Mouse (Mus musculus) MEL (cell line): Measurements from ENCODE around the gene Prrc2b. TPM values are rescaled to one million over a fixed set of nuclear protein-coding genes. Genes with fewer than 3 reads are reported as not detected.

Experiments used
- DNase-seq: peaks from one replicate; pipeline ENCODE4 v3.0.0; 2011; ENCODE audit warnings: low read depth, low spot score
- H3K27ac ChIP-seq: 2 replicates; pipeline ENCODE4 v1.5.1; 2012; ENCODE audit warnings: low read depth, mild to moderate bottlenecking, control low read depth, low read length, moderate library complexity; ENCODE audit not compliant: control insufficient read depth
- H3K27me3 ChIP-seq, 2 experiments: fragments of 150-350 bp in 1 of 2; sonication (generic) in 1 of 2; 2 replicates each; pipeline ENCODE4 v1.6.1; 2012; ENCODE audit warnings: low read length in 2 of 2, mild to moderate bottlenecking in 2 of 2, improper control_type of control experiment in 1 of 2, moderate library complexity in 1 of 2; ENCODE audit not compliant: insufficient read depth in 2 of 2, control insufficient read depth in 1 of 2
- H3K36me3 ChIP-seq, 2 experiments: 2 replicates each; pipeline ENCODE4 v1.6.1; 2012 to 2014; ENCODE audit warnings: low read length in 2 of 2, improper control_type of control experiment in 1 of 2, inconsistent platforms in 1 of 2, mild to moderate bottlenecking in 1 of 2; ENCODE audit not compliant: insufficient read depth in 2 of 2, control insufficient read depth in 1 of 2
- H3K4me1 ChIP-seq, 2 experiments: fragments of 150-350 bp in 1 of 2; sonication (generic) in 1 of 2; 2 replicates each; pipeline ENCODE4 v1.6.1; 2012; ENCODE audit warnings: low read length in 2 of 2, improper control_type of control experiment in 1 of 2, mild to moderate bottlenecking in 1 of 2; ENCODE audit not compliant: insufficient read depth in 2 of 2, control insufficient read depth in 1 of 2
- H3K4me3 ChIP-seq, 2 experiments: fragments of 150-350 bp in 1 of 2; sonication (generic) in 1 of 2; 2 replicates each; pipeline ENCODE4 v1.5.1; 2012; ENCODE audit warnings: low read depth in 2 of 2, low read length in 2 of 2, mild to moderate bottlenecking in 2 of 2, moderate library complexity in 2 of 2, control low read depth in 1 of 2, improper control_type of control experiment in 1 of 2; ENCODE audit not compliant: control insufficient read depth in 1 of 2, insufficient read depth in 1 of 2
- H3K79me2 ChIP-seq: 2 replicates; pipeline ENCODE4 v1.6.1; 2012; ENCODE audit warnings: mild to moderate bottlenecking, low read length, moderate library complexity; ENCODE audit not compliant: control insufficient read depth, poor library complexity, insufficient read depth
- H3K9ac ChIP-seq: 2 replicates; pipeline ENCODE4 v1.6.1; 2012; ENCODE audit warnings: low read depth, mild to moderate bottlenecking, control low read depth, low read length, moderate library complexity; ENCODE audit not compliant: control insufficient read depth, poor library complexity, severe bottlenecking
- H3K9me3 ChIP-seq: fragments of 150-350 bp; sonication (generic); replicated peaks from 2 replicates; pipeline ENCODE4 v1.6.1; 2012; ENCODE audit warnings: mild to moderate bottlenecking, low read length, improper control_type of control experiment, moderate library complexity; ENCODE audit not compliant: insufficient read depth
- BHLHE40 ChIP-seq: IDR thresholded peaks from 2 replicates; pipeline ENCODE4 v1.6.1; 2012; ENCODE audit warnings: low read depth, mild to moderate bottlenecking, inconsistent platforms, low read length, improper control_type of control experiment, borderline replicate concordance
- CTCF ChIP-seq, 3 experiments: IDR thresholded peaks in 2 of 3; conservative IDR thresholded peaks in 1 of 3; 2 replicates each; pipeline ENCODE4 v1.5.1; 2011 to 2012; ENCODE audit warnings: low read length in 3 of 3, low read depth in 2 of 3, mild to moderate bottlenecking in 2 of 3, improper control_type of control experiment in 1 of 3, inconsistent platforms in 1 of 3, mixed read lengths in 1 of 3, moderate library complexity in 1 of 3; ENCODE audit not compliant: control insufficient read depth in 1 of 3, insufficient read depth in 1 of 3, poor library complexity in 1 of 3, severe bottlenecking in 1 of 3
- E2F4 ChIP-seq: IDR thresholded peaks from 2 replicates; pipeline ENCODE4 v1.6.1; 2011; ENCODE audit warnings: low read depth, low read length, improper control_type of control experiment, borderline replicate concordance
- ELF1 ChIP-seq: IDR thresholded peaks from 2 replicates; pipeline ENCODE4 v1.6.1; 2014; ENCODE audit warnings: low read depth, mild to moderate bottlenecking, inconsistent platforms, low read length, improper control_type of control experiment, moderate library complexity
- EP300 ChIP-seq, 2 experiments: IDR thresholded peaks; 2 replicates each; pipeline ENCODE4 v1.6.1; 2011; ENCODE audit warnings: improper control_type of control experiment in 2 of 2, low read length in 2 of 2, low read depth in 1 of 2, mild to moderate bottlenecking in 1 of 2
- ETS1 ChIP-seq: IDR thresholded peaks from 2 replicates; pipeline ENCODE4 v1.6.1; 2012; ENCODE audit warnings: low read depth, mild to moderate bottlenecking, inconsistent platforms, low read length, improper control_type of control experiment, moderate library complexity
- HCFC1 ChIP-seq: IDR thresholded peaks from 2 replicates; pipeline ENCODE4 v1.6.1; 2012; ENCODE audit warnings: low read depth, mild to moderate bottlenecking, inconsistent platforms, low read length, improper control_type of control experiment, moderate library complexity
- KAT2A ChIP-seq: conservative IDR thresholded peaks from 2 replicates; pipeline ENCODE4 v1.6.1; 2012; ENCODE audit warnings: low read depth, low read length, improper control_type of control experiment, inconsistent platforms
- MAX ChIP-seq: IDR thresholded peaks from 2 replicates; pipeline ENCODE4 v1.6.1; 2011; ENCODE audit warnings: low read length, improper control_type of control experiment
- MYB ChIP-seq: IDR thresholded peaks from 2 replicates; pipeline ENCODE4 v1.6.1; 2011; ENCODE audit warnings: mild to moderate bottlenecking, low read depth, low read length, improper control_type of control experiment
- NELFE ChIP-seq: IDR thresholded peaks from 2 replicates; pipeline ENCODE4 v1.6.1; 2011; ENCODE audit warnings: low read depth, low read length, improper control_type of control experiment
- NRF1 ChIP-seq: IDR thresholded peaks from 2 replicates; pipeline ENCODE4 v1.6.1; 2014; ENCODE audit warnings: low read depth, mild to moderate bottlenecking, inconsistent platforms, low read length, improper control_type of control experiment, moderate library complexity; ENCODE audit not compliant: poor library complexity, insufficient read depth, severe bottlenecking
- POLR2A ChIP-seq, 2 experiments: IDR thresholded peaks; 2 replicates each; pipeline ENCODE4 v1.6.1; 2011 to 2012; ENCODE audit warnings: low read length in 2 of 2, mild to moderate bottlenecking in 2 of 2, control low read depth in 1 of 2, improper control_type of control experiment in 1 of 2, low read depth in 1 of 2, moderate library complexity in 1 of 2; ENCODE audit not compliant: control insufficient read depth in 1 of 2, insufficient read depth in 1 of 2, poor library complexity in 1 of 2
- POLR2AphosphoS5 ChIP-seq: IDR thresholded peaks from 2 replicates; pipeline ENCODE4 v1.6.1; 2012; ENCODE audit warnings: low read depth, borderline replicate concordance, mild to moderate bottlenecking, inconsistent platforms, low read length, moderate library complexity, mixed read lengths
- RCOR1 ChIP-seq: IDR thresholded peaks from 2 replicates; pipeline ENCODE4 v1.6.1; 2012; ENCODE audit warnings: low read depth, mild to moderate bottlenecking, inconsistent platforms, low read length, improper control_type of control experiment
- SMC3 ChIP-seq: IDR thresholded peaks from 2 replicates; pipeline ENCODE4 v1.6.1; 2011; ENCODE audit warnings: low read depth, low read length, improper control_type of control experiment
- USF1 ChIP-seq: IDR thresholded peaks from 2 replicates; pipeline ENCODE4 v1.6.1; 2014; ENCODE audit warnings: low read depth, mild to moderate bottlenecking, inconsistent platforms, low read length, improper control_type of control experiment, moderate library complexity
- USF2 ChIP-seq, 2 experiments: IDR thresholded peaks; 2 replicates each; pipeline ENCODE4 v1.6.1; 2011 to 2012; ENCODE audit warnings: improper control_type of control experiment in 2 of 2, low read length in 2 of 2, borderline replicate concordance in 1 of 2, inconsistent platforms in 1 of 2, low read depth in 1 of 2, mild to moderate bottlenecking in 1 of 2; ENCODE audit not compliant: insufficient read depth in 1 of 2
- ZC3H11A ChIP-seq: IDR thresholded peaks from 2 replicates; pipeline ENCODE4 v1.6.1; 2012; ENCODE audit warnings: low read depth, mild to moderate bottlenecking, inconsistent platforms, low read length, improper control_type of control experiment
- ZKSCAN1 ChIP-seq: IDR thresholded peaks from 2 replicates; pipeline ENCODE4 v1.6.1; 2012; ENCODE audit warnings: low read depth, mild to moderate bottlenecking, inconsistent platforms, low read length, improper control_type of control experiment, moderate library complexity
- ZNF384 ChIP-seq: IDR thresholded peaks from 2 replicates; pipeline ENCODE4 v1.6.1; 2012; ENCODE audit warnings: low read depth, mild to moderate bottlenecking, inconsistent platforms, low read length, improper control_type of control experiment
- polyA plus RNA-seq, 2 experiments: library from polyadenylated mRNA; stranded (reverse) in 1 of 2; unstranded in 1 of 2; fragments of >175 nt in 1 of 2; fragments of >200 nt in 1 of 2; gene quantifications; 2 replicates each; pipeline versions ENCODE4 v1.2.1 to v1.2.4; 2012; ENCODE audit warnings: low replicate concordance in 2 of 2, low read depth in 1 of 2; ENCODE audit not compliant: insufficient read length in 2 of 2, insufficient read depth in 1 of 2, missing spikeins in 1 of 2
- total RNA-seq: library from RNA; depleted of rRNA; stranded (reverse); fragments of 300-350 nt; gene quantifications from 2 replicates; pipeline ENCODE4 v1.2.3, GENCODE M21; 2012

Prrc2b gene
- total and polyA plus RNA-seq, 3 experiments = 14.8 to 42.9 (median 42.2) TPM

DNA sequence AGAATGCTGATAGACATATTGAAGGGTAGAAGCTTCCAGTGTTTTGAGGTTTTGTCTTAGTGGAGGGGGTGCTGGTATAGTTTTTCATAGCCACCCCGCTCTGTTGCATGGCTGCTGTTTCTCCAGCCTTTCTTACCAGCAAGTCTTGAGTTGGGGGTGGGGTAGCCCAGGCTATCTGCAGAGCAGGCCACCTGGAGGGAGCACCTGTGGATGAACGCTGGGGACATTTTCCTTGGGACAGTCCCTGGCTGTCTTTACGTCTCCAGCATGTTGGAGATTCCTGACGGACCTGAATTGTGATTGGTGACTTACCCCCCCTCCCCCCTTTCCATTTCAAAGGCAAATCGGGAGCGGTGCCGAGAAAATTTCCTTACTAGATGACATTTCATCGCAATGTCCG is 31.2 kb downstream of the Prrc2b start:
- H3K4me1 ChIP-seq = no peaks in the 10 kb centered on the region
- DNase-seq = no peak
- H3K36me3 ChIP-seq = no peaks in the 10 kb centered on the region
- no peak overlapping the region for H3K9ac ChIP-seq
- H3K27me3 ChIP-seq = no peaks in the 10 kb centered on the region
- H3K27ac ChIP-seq = no peak overlapping the region
- no peak for TF ChIP-seq EP300 (IDR thresholded peaks at IDR 0.05; ENCODE audit: low read depth in 1 of 2, low read length in 2 of 2)
- no peak for TF ChIP-seq CTCF (IDR thresholded peaks at IDR 0.05 in 2 of 3, conservative IDR thresholded peaks at IDR 0.05 in 1 of 3; ENCODE audit: control insufficient read depth in 1 of 3, insufficient read depth in 1 of 3, low read depth in 2 of 3, low read length in 3 of 3, poor library complexity in 1 of 3, severe bottlenecking in 1 of 3)
- no peak for TF ChIP-seq USF2 (IDR thresholded peaks at IDR 0.05; ENCODE audit: borderline replicate concordance in 1 of 2, insufficient read depth in 1 of 2, low read depth in 1 of 2, low read length in 2 of 2)
- no peaks in the 10 kb centered on the region for H3K9me3 ChIP-seq
- H3K79me2 ChIP-seq = peaks cover 34% of the 10 kb centered on the region
- H3K4me3 ChIP-seq = no peak overlapping the region

DNA sequence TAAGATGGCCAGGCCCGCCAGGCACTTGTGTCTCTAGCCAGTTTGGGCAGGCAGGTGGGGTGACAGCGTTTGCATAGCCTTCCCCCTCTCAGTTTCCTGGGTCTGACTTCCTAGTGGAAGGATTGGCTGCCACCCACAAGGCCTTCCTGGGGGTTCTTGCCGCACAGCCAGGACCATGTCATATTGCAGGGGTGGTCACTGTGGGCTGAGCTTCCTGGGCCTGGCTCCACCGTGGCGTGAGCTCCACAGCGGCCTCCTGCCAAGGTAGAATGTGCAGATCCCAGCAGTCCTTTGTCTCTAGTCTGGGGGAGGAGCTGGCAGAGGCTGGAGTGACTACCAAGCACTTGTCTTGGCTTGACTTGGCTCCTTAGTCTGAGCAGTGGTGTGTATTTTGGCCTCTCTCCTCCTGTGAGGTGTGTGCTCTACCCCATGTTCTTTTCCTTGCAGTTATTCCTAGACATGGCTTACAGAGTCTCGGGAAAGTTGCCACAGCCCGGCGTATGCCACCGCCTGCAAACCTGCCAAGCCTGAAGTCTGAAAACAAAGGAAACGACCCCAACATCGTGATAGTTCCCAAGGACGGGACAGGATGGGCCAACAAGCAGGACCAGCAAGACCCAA is 31.9 kb downstream of the Prrc2b start:
- no peak overlapping the region for H3K4me3 ChIP-seq
- no peak overlapping the region for H3K27ac ChIP-seq

DNA sequence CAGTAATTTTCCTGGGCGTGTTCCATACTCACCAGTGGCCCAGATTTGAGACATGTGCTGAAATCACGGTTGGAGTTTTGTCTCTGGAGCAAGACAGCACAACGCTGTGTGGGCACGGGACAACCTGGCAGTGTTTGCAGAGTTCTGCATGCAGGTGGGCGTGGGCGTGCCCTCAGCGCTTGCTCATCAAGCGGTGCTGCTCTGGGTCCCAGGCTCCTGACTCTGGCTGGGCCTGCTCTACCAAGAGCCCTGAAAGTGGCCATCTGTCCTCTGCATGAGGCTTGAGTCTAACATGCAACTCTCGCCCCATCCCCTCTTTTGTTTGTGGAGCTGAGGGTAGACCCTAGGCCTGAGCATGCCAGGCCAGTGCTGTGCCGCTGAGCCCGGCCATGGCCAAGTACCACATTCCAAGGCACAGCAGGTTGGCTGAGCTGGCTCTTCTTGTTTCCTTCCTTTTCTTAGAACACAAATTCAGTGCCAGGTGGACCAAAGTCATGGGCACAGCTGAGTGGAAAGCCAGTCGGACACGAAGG is 36.2 kb downstream of the Prrc2b start:
- Histone ChIP-seq H3K4me1 (no peaks in the 10 kb centered on the region), H3K27ac (no peak overlapping the region), H3K36me3 (peaks cover 0 to 5% of the 10 kb centered on the region in 2 experiments; a peak in 2 of 4 replicates), H3K9ac (no peak overlapping the region), H3K4me3 (no peak overlapping the region), H3K79me2 (peaks cover 1% of the 10 kb centered on the region; the same call in 1 of the 2 replicates), H3K27me3 (no peaks in the 10 kb centered on the region), H3K9me3 (no peaks in the 10 kb centered on the region)
- TF ChIP-seq SMC3 (no peak), POLR2AphosphoS5 (no peak), NRF1 (no peak), POLR2A (IDR thresholded peaks at IDR 0.05; ENCODE audit: control insufficient read depth in 1 of 2, insufficient read depth in 1 of 2, low read depth in 1 of 2, low read length in 2 of 2, poor library complexity in 1 of 2) (no peak), NELFE (no peak), RCOR1 (no peak), BHLHE40 (no peak), ZKSCAN1 (no peak), HCFC1 (no peak), USF1 (no peak), MYB (no peak), CTCF (IDR thresholded peaks at IDR 0.05 in 2 of 3, conservative IDR thresholded peaks at IDR 0.05 in 1 of 3; ENCODE audit: control insufficient read depth in 1 of 3, insufficient read depth in 1 of 3, low read depth in 2 of 3, low read length in 3 of 3, poor library complexity in 1 of 3, severe bottlenecking in 1 of 3) (no peak), ETS1 (no peak), ZNF384 (no peak)
- no peak for DNase-seq

More for the DNA sequence above, 31.9 kb downstream of the Prrc2b start:
- H3K27me3 ChIP-seq = no peaks in the 10 kb centered on the region
- TF ChIP-seq E2F4 = no peak
- no peak for TF ChIP-seq ZC3H11A
- no peak for TF ChIP-seq MAX
- no peak for TF ChIP-seq ZKSCAN1
- TF ChIP-seq ELF1 = no peak
- no peak for TF ChIP-seq ZNF384
- TF ChIP-seq ETS1 = no peak
- TF ChIP-seq KAT2A = no peak
- no peaks in the 10 kb centered on the region for H3K36me3 ChIP-seq
- no peaks in the 10 kb centered on the region for H3K4me1 ChIP-seq
- peaks cover 29% of the 10 kb centered on the region for H3K79me2 ChIP-seq
- no peak for DNase-seq
- no peaks in the 10 kb centered on the region for H3K9me3 ChIP-seq
- no peak overlapping the region for H3K9ac ChIP-seq
